8 mouse cellular contexts compared by ENCODE assay signal in genomic region chr11:120822831-120823550, GRCm38 (mm10). TPM values are rescaled to one million over a fixed set of nuclear protein-coding genes. Genes with fewer than 3 reads are reported as not detected.
DNase-seq lines count a peak whose midpoint lies in the region; ATAC-seq and TF ChIP-seq lines count a peak whose summit lies in the region.

No protein-coding gene starts in this region.

- no peak for ATAC-seq in hindbrain, embryonic 13.5 days (ENCODE audit: low FRiP score)
- ATAC-seq in liver, embryonic 16.5 days (ENCODE audit: low read depth) = no peak

- TF ChIP-seq CTCF in cerebellum, adult 2 months (IDR thresholded peaks at IDR 0.05; ENCODE audit: borderline replicate concordance, insufficient read depth, low read depth, low read length) = no peak

- H3K9me3 ChIP-seq in hindbrain, embryonic 13.5 days = no peaks in the 10 kb centered on the region
- no peaks in the 10 kb centered on the region for H3K9me3 ChIP-seq in liver, embryonic 16.5 days (replicated peaks; ENCODE audit: control insufficient read depth, low read length)

- no peak for DNase-seq in cerebellum, adult 2 months
- no peak for DNase-seq in cerebellum, adult 9-11 months
- DNase-seq in 3T3-L1 (ENCODE audit: low read depth, low spot score) = peak; percentile 41
- DNase-seq in embryo, embryonic 10.5 days (ENCODE audit: low spot score) = peak; percentile 22
- peak; percentile 45 for DNase-seq in splenic B cell, adult 2 months (ENCODE audit: low read depth, low spot score)
- DNase-seq in layer of hippocampus, adult 9-11 months = no peak

- H3K4me1 ChIP-seq in cerebellum, adult 2 months (ENCODE audit: control insufficient read depth, insufficient read depth, low read length) = peaks cover 53% of the 10 kb centered on the region
- H3K4me1 ChIP-seq in hindbrain, embryonic 13.5 days (replicated peaks) = peaks cover 51% of the 10 kb centered on the region
- H3K4me1 ChIP-seq in liver, embryonic 16.5 days (ENCODE audit: control insufficient read depth, low read depth, low read length) = peaks cover 31% of the 10 kb centered on the region

- peak overlapping the region; percentile 89 for H3K27ac ChIP-seq in cerebellum, adult 2 months (ENCODE audit: insufficient read depth, low read length)
- H3K27ac ChIP-seq in hindbrain, embryonic 13.5 days = peak overlapping the region; percentile 100
- H3K27ac ChIP-seq in liver, embryonic 16.5 days (ENCODE audit: low read length) = peak overlapping the region; percentile 83; the same call in 1 of the 2 replicates

- H3K9ac ChIP-seq in hindbrain, embryonic 13.5 days = peak overlapping the region; percentile 98
- peak overlapping the region; percentile 82 for H3K9ac ChIP-seq in liver, embryonic 16.5 days (ENCODE audit: low read depth, low read length)

- WGBS in cerebellum, adult 2 months = under 1% methylated on average over 14 of the region's 14 CpGs
- 1% methylated on average over 14 of the region's 14 CpGs for WGBS in hindbrain, embryonic 13.5 days
- 1% methylated on average over 14 of the region's 14 CpGs for WGBS in liver, embryonic 16.5 days (ENCODE audit: insufficient replicate concordance)

- TF ChIP-seq POLR2A in cerebellum, adult 2 months (IDR thresholded peaks at IDR 0.05; ENCODE audit: borderline replicate concordance, insufficient read depth, low read length) = no peak

- no peaks in the 10 kb centered on the region for H3K27me3 ChIP-seq in cerebellum, adult 2 months (ENCODE audit: control insufficient read depth, insufficient read depth, low read length)
- no peaks in the 10 kb centered on the region for H3K27me3 ChIP-seq in hindbrain, embryonic 13.5 days
- no peaks in the 10 kb centered on the region for H3K27me3 ChIP-seq in liver, embryonic 16.5 days (ENCODE audit: control insufficient read depth, insufficient read depth, low read depth, low read length)
- no peaks in the 10 kb centered on the region for H3K27me3 ChIP-seq in splenic B cell, adult 2 months (ENCODE audit: control insufficient read depth, insufficient read depth, low read length, poor library complexity, severe bottlenecking)

- H3K36me3 ChIP-seq in hindbrain, embryonic 13.5 days = peaks cover 44% of the 10 kb centered on the region
- peaks cover 19% of the 10 kb centered on the region for H3K36me3 ChIP-seq in liver, embryonic 16.5 days (ENCODE audit: control insufficient read depth, insufficient read depth)
- peaks cover 12% of the 10 kb centered on the region for H3K36me3 ChIP-seq in splenic B cell, adult 2 months (ENCODE audit: control insufficient read depth, insufficient read depth, low read length, poor library complexity, severe bottlenecking)

- H3K4me3 ChIP-seq in cerebellum, adult 2 months (replicated peaks; ENCODE audit: insufficient read depth, low read depth, low read length) = peak overlapping the region; percentile 75
- peak overlapping the region; percentile 91 for H3K4me3 ChIP-seq in hindbrain, embryonic 13.5 days
- peak overlapping the region; percentile 75 for H3K4me3 ChIP-seq in liver, embryonic 16.5 days (ENCODE audit: low read depth, low read length)

- peak overlapping the region; percentile 99 for H3K4me2 ChIP-seq in hindbrain, embryonic 13.5 days
- peak overlapping the region; percentile 99 for H3K4me2 ChIP-seq in liver, embryonic 16.5 days (ENCODE audit: low read depth, low read length)

RNA-seq across cellular contexts. Expression of gene Fasn, which starts 1.4 kb away (rescaled TPM):
- 246 and 274 TPM in 2 replicates for polyA plus RNA-seq in cerebellum, adult 2 months (2012; rRNA removed)
- 67.9 and 69.7 TPM in 2 replicates for polyA plus RNA-seq in hindbrain, embryonic 13.5 days (2015; fragmentation: Nextera tagmentation; extraction: Ambion mirVana)
- polyA plus RNA-seq in liver, embryonic 16.5 days (2015; fragmentation: Nextera tagmentation; extraction: Ambion mirVana) = 20.3 and 24.2 TPM in 2 replicates

RNA-seq across cellular contexts. Expression of gene Dus1l, which starts 26.8 kb away (rescaled TPM):
- 47.4 and 52.3 TPM in 2 replicates for polyA plus RNA-seq in cerebellum, adult 2 months (2012; rRNA removed)
- 45.6 and 48.6 TPM in 2 replicates for polyA plus RNA-seq in hindbrain, embryonic 13.5 days (2015; fragmentation: Nextera tagmentation; extraction: Ambion mirVana)
- 51.4 and 51.6 TPM in 2 replicates for polyA plus RNA-seq in liver, embryonic 16.5 days (2015; fragmentation: Nextera tagmentation; extraction: Ambion mirVana)

RNA-seq across cellular contexts. Expression of gene Gps1, which starts 38.9 kb away (rescaled TPM):
- polyA plus RNA-seq in cerebellum, adult 2 months (2012; rRNA removed) = 238 and 248 TPM in 2 replicates
- 265 and 274 TPM in 2 replicates for polyA plus RNA-seq in hindbrain, embryonic 13.5 days (2015; fragmentation: Nextera tagmentation; extraction: Ambion mirVana)
- polyA plus RNA-seq in liver, embryonic 16.5 days (2015; fragmentation: Nextera tagmentation; extraction: Ambion mirVana) = 61.6 and 64.7 TPM in 2 replicates

RNA-seq across cellular contexts. Expression of gene Rfng, which starts 39.0 kb away (rescaled TPM):
- 106 and 113 TPM in 2 replicates for polyA plus RNA-seq in cerebellum, adult 2 months (2012; rRNA removed)
- polyA plus RNA-seq in hindbrain, embryonic 13.5 days (2015; fragmentation: Nextera tagmentation; extraction: Ambion mirVana) = 98.0 and 98.5 TPM in 2 replicates
- 8.6 and 11.5 TPM in 2 replicates for polyA plus RNA-seq in liver, embryonic 16.5 days (2015; fragmentation: Nextera tagmentation; extraction: Ambion mirVana)

Comparison
In these comparisons a context has a peak if more than half of its experiments do, and no peak if none do; other contexts are left out.
1. DNase-seq: peak in 3T3-L1 (single experiment), embryo, embryonic 10.5 days (single experiment) and splenic B cell, adult 2 months (single experiment); none in cerebellum, adult 2 months (0 of 2), cerebellum, adult 9-11 months (single experiment) and layer of hippocampus, adult 9-11 months (single experiment).
2. Peak in every context shown above with its lines, with median percentiles within 50 percentile points of each other: H3K27ac ChIP-seq and H3K4me3 ChIP-seq.